Mouse (Mus musculus) hindbrain, embryonic 11.5 days (tissue): Measurements from ENCODE around the gene Mrps9. TPM values are rescaled to one million over a fixed set of nuclear protein-coding genes. Genes with fewer than 3 reads are reported as not detected.
"Not testable (repeated sequence)": the region's sequence is repeated elsewhere in the genome, so short reads cannot be mapped to it uniquely, and the experiment has no call there.

ENCODE experiments used
- ATAC-seq: fragments of 200-750 bp; cut with Nextera tagmentation; 2 replicates; pipeline ENCODE4 v1.8.0; 2017; ENCODE audit warnings: mild to moderate bottlenecking, moderate TSS enrichment, moderate library complexity; ENCODE audit not compliant: low FRiP score
- DNase-seq: peaks from one replicate; pipeline ENCODE4 v3.0.0-alpha.2; 2015; ENCODE audit warnings: low spot score
- H3K27ac ChIP-seq: fragments of 300-500 bp; sonication (generic); 2 replicates; pipeline ENCODE4 v1.5.1; 2014; ENCODE audit warnings: mild to moderate bottlenecking, low read depth, low read length
- H3K27me3 ChIP-seq: fragments of 300-500 bp; sonication (generic); 2 replicates; pipeline ENCODE4 v1.6.1; 2014; ENCODE audit warnings: mild to moderate bottlenecking, low read length, moderate library complexity, mixed read lengths; ENCODE audit not compliant: control insufficient read depth, insufficient read depth
- H3K36me3 ChIP-seq: fragments of 300-500 bp; sonication (generic); 2 replicates; pipeline ENCODE4 v1.6.1; 2014; ENCODE audit warnings: mild to moderate bottlenecking, low read length, moderate library complexity, mixed read lengths; ENCODE audit not compliant: control insufficient read depth, insufficient read depth
- H3K4me1 ChIP-seq: fragments of 300-500 bp; sonication (generic); replicated peaks from 2 replicates; pipeline ENCODE4 v1.6.1; 2014; ENCODE audit warnings: low read length, mixed read lengths; ENCODE audit not compliant: control insufficient read depth, insufficient read depth
- H3K4me2 ChIP-seq: fragments of 300-500 bp; sonication (generic); replicated peaks from 2 replicates; pipeline ENCODE4 v1.6.1; 2014; ENCODE audit warnings: mild to moderate bottlenecking, low read depth, low read length
- H3K4me3 ChIP-seq: fragments of 300-500 bp; sonication (generic); 2 replicates; pipeline ENCODE4 v1.5.1; 2014; ENCODE audit warnings: low read depth, low read length
- H3K9ac ChIP-seq: fragments of 300-500 bp; sonication (generic); 2 replicates; pipeline ENCODE4 v1.6.1; 2014; ENCODE audit warnings: low read depth, low read length
- H3K9me3 ChIP-seq: fragments of 300-500 bp; sonication (generic); 2 replicates; pipeline ENCODE4 v1.6.1; 2016; ENCODE audit warnings: low read length; ENCODE audit not compliant: control insufficient read depth
- WGBS: fragments of 180-500 bp; shearing (Covaris S2); extraction: QIAGEN DNeasy Blood & Tissue Kit; methylation state at CpG from one replicate; pipeline ENCODE4 v1.1.7; 2014; 5-methylcytosine and 5-hydroxymethylcytosine counted together
- polyA plus RNA-seq: library from polyadenylated mRNA; unstranded; fragments of >200 nt; fragmentation: Nextera tagmentation; extraction: Ambion mirVana; gene quantifications from 2 replicates; pipeline ENCODE4 v1.2.1, GENCODE M21; 2014

Gene Mrps9
- polyA plus RNA-seq, 1 experiment from 2014 or later = 56.5 TPM

DNA sequence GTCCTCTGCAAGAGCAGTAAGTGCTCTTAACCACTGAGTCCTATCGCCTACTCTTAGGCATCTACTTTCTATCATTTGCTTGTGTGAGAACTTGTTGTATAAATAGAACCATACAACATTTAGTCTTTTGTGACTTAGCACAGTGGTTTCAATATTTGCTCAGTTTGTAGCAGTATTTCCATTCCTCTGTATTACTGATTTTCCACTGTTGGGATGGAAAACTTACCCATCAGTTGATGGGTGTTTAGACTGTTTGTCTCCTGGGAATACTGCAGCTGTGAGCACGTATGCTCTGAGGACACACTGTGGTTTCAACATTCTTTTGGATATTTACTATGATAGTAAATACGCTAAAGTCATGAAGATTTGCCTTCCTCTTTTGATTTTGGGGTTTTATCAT lies 16.2 kb downstream of the Mrps9 start:
- 93% methylated on average over 3 of the region's 3 CpGs for WGBS

GRCm38 (mm10) chr1:42874174-42874573 lies 23.1 kb downstream of the Mrps9 start:
- H3K4me2 ChIP-seq = no peak overlapping the region
- H3K9me3 ChIP-seq = no peaks in the 10 kb centered on the region
- DNase-seq (no peak), ATAC-seq (no peak)
- no peaks in the 10 kb centered on the region for H3K36me3 ChIP-seq
- no peaks in the 10 kb centered on the region for H3K4me1 ChIP-seq
- WGBS = 93% methylated on average over 2 of the region's 2 CpGs
- H3K4me3 ChIP-seq = no peak overlapping the region
- H3K27me3 ChIP-seq = no peaks in the 10 kb centered on the region
- H3K9ac ChIP-seq = no peak overlapping the region
- H3K27ac ChIP-seq = no peak overlapping the region

More for the DNA sequence above, 16.2 kb downstream of the Mrps9 start:
- no peak for DNase-seq
- Histone ChIP-seq H3K27me3 (no peaks in the 10 kb centered on the region), H3K27ac (no peak overlapping the region), H3K9ac (no peak overlapping the region), H3K36me3 (no peaks in the 10 kb centered on the region), H3K9me3 (no peaks in the 10 kb centered on the region), H3K4me2 (no peak overlapping the region), H3K4me3 (no peak overlapping the region), H3K4me1 (no peaks in the 10 kb centered on the region)
- no peak for ATAC-seq

DNA sequence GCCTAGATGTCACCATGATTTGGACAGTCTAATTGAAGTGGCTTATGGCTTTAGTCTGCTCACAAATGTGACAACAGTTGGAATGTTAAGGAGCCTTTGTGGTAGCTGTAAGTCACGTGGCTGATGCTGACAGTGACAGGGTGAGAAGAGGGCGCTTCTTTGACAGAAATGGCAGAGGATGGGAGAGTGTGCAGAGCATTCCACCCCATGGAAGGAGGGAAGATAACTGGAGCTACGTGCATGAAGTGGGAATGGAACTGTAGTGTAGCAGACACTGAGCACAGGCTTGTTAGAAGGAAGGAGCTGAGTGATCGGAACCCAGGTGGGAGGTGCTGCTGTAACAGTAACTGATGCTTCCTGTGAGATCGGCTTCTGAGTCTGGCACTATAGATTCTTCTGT lies 24.2 kb downstream of the Mrps9 start:
- Histone ChIP-seq H3K4me3 (no peak overlapping the region), H3K4me2 (no peak overlapping the region), H3K36me3 (no peaks in the 10 kb centered on the region), H3K9ac (no peak overlapping the region), H3K27ac (no peak overlapping the region), H3K9me3 (no peaks in the 10 kb centered on the region), H3K27me3 (no peaks in the 10 kb centered on the region), H3K4me1 (no peaks in the 10 kb centered on the region)
- DNase-seq (no peak), ATAC-seq (no peak)
- WGBS = 82% methylated on average over 5 of the region's 5 CpGs

GRCm38 (mm10) chr1:42876463-42877093 lies 25.5 kb downstream of the Mrps9 start:
- Histone ChIP-seq H3K9me3 (no peaks in the 10 kb centered on the region), H3K9ac (peak overlapping the region; percentile 16; the same call in 1 of the 2 replicates), H3K36me3 (no peaks in the 10 kb centered on the region), H3K27me3 (no peaks in the 10 kb centered on the region), H3K4me2 (no peak overlapping the region), H3K4me3 (no peak overlapping the region), H3K27ac (peak overlapping the region; percentile 79), H3K4me1 (no peaks in the 10 kb centered on the region)
- DNase-seq = peak; percentile 46
- WGBS = 73% methylated on average over 4 of the region's 4 CpGs
- peak; percentile 93 for ATAC-seq

GRCm38 (mm10) chr1:42877264-42877663 lies 26.2 kb downstream of the Mrps9 start:
- Histone ChIP-seq H3K27ac (peak overlapping the region; percentile 79), H3K4me3 (no peak overlapping the region), H3K9me3 (no peaks in the 10 kb centered on the region), H3K4me2 (no peak overlapping the region), H3K9ac (peak overlapping the region; percentile 16; the same call in 1 of the 2 replicates), H3K36me3 (no peaks in the 10 kb centered on the region), H3K27me3 (no peaks in the 10 kb centered on the region), H3K4me1 (no peaks in the 10 kb centered on the region)
- 52% methylated on average over 10 of the region's 10 CpGs for WGBS
- DNase-seq (peak; percentile 53), ATAC-seq (peak; percentile 91)

- no peaks in the 10 kb centered on the region for H3K27me3 ChIP-seq
- H3K27ac ChIP-seq = no peak overlapping the region
- 92% methylated on average over 5 of the region's 5 CpGs for WGBS
- no peak overlapping the region for H3K4me3 ChIP-seq
- no peak overlapping the region for H3K9ac ChIP-seq
- H3K4me2 ChIP-seq = no peak overlapping the region
- DNase-seq (no peak), ATAC-seq (no peak)
- no peaks in the 10 kb centered on the region for H3K4me1 ChIP-seq
- no peaks in the 10 kb centered on the region for H3K9me3 ChIP-seq
- H3K36me3 ChIP-seq = no peaks in the 10 kb centered on the region
Measured at GRCm38 (mm10) chr1:42878851-42879250, 27.8 kb downstream of the Mrps9 start.

GRCm38 (mm10) chr1:42882258-42882657 lies 31.2 kb downstream of the Mrps9 start:
- Histone ChIP-seq H3K4me1 (no peaks in the 10 kb centered on the region), H3K4me2 (no peak overlapping the region), H3K9me3 (no peaks in the 10 kb centered on the region), H3K27ac (no peak overlapping the region), H3K36me3 (no peaks in the 10 kb centered on the region), H3K9ac (no peak overlapping the region), H3K4me3 (no peak overlapping the region), H3K27me3 (no peaks in the 10 kb centered on the region)
- 99% methylated on average over 2 of the region's 2 CpGs for WGBS
- ATAC-seq (no peak), DNase-seq (no peak)

DNA sequence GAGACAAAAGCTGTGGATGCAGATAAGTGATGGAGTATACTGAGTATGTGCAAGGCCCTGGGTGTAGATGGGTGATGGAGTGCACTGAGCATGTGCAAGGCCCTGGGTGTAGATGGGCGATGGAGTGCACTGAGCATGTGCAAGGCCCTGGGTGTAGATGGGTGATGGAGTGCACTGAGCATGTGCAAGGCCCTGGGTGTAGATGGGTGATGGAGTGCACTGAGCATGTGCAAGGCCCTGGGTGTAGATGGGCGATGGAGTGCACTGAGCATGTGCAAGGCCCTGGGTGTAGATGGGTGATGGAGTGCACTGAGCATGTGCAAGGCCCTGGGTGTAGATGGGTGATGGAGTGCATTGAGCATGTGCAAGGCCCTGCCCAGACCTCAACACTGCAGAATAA lies 32.4 kb downstream of the Mrps9 start:
- not testable (repeated sequence) for H3K4me1 ChIP-seq, H3K4me2 ChIP-seq, ATAC-seq, H3K4me3 ChIP-seq, H3K9ac ChIP-seq, H3K36me3 ChIP-seq, H3K27me3 ChIP-seq, H3K27ac ChIP-seq, H3K9me3 ChIP-seq, DNase-seq
- 100% methylated on average over 1 of the region's 2 CpGs for WGBS

- H3K9ac ChIP-seq = no peak overlapping the region
- H3K9me3 ChIP-seq = no peaks in the 10 kb centered on the region
- H3K4me3 ChIP-seq = no peak overlapping the region
- DNase-seq (no peak), ATAC-seq (no peak)
- WGBS = 87% methylated on average over 11 of the region's 11 CpGs
- peak overlapping the region; percentile 21; the same call in 1 of the 2 replicates for H3K27ac ChIP-seq
- 0 out of 2 replicates have a peak, but pooled peaks cover 2% of the 10 kb centered on the region for H3K4me1 ChIP-seq
- H3K36me3 ChIP-seq = no peaks in the 10 kb centered on the region
- no peak overlapping the region; the same call in 1 of the 2 replicates for H3K4me2 ChIP-seq
- no peaks in the 10 kb centered on the region for H3K27me3 ChIP-seq
Measured at GRCm38 (mm10) chr1:42887835-42888234, 36.8 kb downstream of the Mrps9 start.
